Mouse (Mus musculus): ENCODE data around the gene Cryga. TPM values are rescaled to one million over a fixed set of nuclear protein-coding genes. Genes with fewer than 3 reads are reported as not detected.

Cryga gene
- not detected for total RNA-seq (2023)

DNA sequence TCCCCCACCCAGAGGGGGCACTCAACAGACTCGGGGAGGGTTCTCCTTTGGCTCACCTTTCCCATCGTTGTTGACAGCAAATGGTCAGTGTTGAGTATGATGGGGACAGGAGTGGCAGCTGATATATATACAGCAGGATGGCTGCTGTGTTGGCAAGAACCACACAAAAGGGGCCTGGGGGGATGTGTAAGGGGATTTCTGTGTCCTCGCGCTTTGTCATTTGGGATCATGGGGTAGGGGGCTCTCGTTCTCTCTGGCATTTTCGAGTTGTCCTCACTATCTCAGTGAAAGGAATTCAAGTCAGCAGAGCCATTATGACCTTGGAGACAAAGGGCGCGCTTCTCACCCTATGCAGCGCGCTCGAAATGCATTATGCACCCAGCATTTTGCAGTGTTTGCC, at the start of gene Cryga:
TSS of gene Cryga (minus strand) at position 101 of the 400 bp plus-strand sequence.

DNA sequence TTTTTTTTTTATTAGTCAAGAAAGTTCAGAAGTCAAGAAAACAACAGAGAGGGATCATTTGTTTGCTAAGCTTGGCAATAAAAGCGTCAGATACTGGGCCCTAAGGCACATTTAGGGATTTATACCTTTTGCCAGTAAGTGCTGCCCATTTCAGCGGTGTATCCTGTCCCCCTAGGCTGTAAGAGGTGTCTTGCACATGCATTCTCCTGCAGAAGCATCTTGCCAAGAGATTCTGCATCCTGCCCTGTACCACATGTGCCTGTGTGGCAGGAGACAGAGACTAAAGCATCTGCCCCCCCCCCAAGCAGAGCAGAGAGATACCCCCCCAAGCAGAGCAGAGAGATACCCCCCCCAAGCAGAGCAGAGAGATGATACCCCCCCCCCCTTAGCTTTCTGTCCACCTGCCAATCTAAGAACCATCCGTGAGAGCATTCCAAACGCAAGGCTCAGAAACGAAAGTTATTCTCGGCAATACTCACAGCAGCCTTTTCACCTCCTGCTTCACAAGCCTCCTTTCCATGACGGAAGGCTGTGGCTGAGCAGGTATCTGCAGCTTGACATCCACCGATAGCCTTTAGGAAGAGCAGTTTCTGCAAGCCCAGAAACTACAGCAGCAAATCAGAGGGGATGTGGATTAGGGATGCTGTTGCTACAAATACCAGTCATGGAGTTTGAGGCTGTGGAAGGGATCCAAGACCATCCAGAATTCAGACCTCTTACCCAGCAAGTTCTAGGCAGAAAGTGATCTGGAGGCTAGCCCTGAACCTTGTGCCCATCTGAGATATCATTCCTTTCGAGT, 19.6 kb upstream of the Cryga start, which contains the start of gene D630023F18Rik:
TSS of gene D630023F18Rik (minus strand) at position 641 of the 799 bp plus-strand sequence.

GRCm38 (mm10) chr1:65119438-65119837, 16.3 kb upstream of the Cryga start, which contains the start of gene Gm28845:
Gm28845 (minus strand) TSS chr1:65119558.

GRCm38 (mm10) chr1:65082188-65082587, 21.0 kb downstream of the Cryga start, which contains the start of gene Crygb:
Crygb (minus strand) TSS chr1:65082288.

GRCm38 (mm10) chr1:65073589-65073988, 29.6 kb downstream of the Cryga start, which contains the start of gene Crygc:
Crygc (minus strand) TSS chr1:65073689.

DNA sequence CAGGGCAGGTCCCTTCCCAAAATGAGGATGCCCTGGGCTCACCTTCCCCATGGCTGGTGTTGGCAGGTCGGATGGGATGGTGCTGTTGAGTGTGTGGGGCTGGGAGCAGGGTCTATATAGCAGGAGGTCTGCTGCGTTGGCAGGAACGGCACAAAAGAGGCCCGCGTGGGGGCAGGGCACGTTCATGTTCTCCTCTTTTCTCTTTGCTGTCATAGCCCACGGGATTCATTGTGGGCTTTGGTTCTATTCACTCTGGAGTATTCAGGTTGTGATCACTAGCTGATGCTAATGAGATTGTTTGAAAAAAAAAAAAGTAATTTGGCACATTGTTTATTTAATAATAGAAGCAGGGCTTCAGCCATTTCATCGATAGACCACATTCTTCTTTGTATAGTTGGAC, 39.8 kb downstream of the Cryga start, which contains the start of gene Crygd:
TSS of gene Crygd (minus strand) at position 101 of the 400 bp plus-strand sequence.

DNA sequence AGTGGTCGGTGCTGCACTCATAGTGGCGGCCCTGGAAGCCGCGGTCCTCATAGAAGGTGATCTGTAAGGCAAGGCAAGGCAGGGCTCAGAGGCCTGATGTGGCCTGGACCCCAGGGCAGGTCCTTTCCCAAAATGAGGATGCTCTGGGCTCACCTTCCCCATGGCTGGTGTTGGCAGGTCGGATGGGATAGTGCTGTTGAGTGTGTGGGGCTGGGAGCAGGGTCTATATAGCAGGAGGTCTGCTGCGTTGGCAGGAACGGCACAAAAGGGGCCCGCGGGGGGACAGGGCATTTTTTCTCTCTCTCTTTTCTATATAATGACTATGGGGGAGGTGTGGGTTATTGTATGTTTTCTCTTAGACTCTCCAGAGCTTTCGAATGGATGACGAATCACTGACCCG, 52.2 kb downstream of the Cryga start, which contains the start of gene Cryge:
TSS of gene Cryge (minus strand) at position 198 of the 400 bp plus-strand sequence.

Other genes starting within 250 kb of the Cryga start
- gene Plekhm3, start 146.5 kb downstream of the Cryga start, total RNA-seq (2023), result 10 to 100 TPM in 1 of 2 experiments, 1 to 10 TPM in 1; 8.2 to 11.0 TPM
- gene Akr1cl, start 70.6 kb downstream of the Cryga start, total RNA-seq (2023), result not detected
- gene Cryge, start 52.2 kb downstream of the Cryga start, total RNA-seq (2023), result not detected
- not detected for gene Crygd, start 39.9 kb downstream of the Cryga start, total RNA-seq (2023)
- not detected for gene Crygc, start 29.7 kb downstream of the Cryga start, total RNA-seq (2023)
- not detected for gene Crygb, start 21.1 kb downstream of the Cryga start, total RNA-seq (2023)
- not detected for gene Gm28845, start 16.2 kb upstream of the Cryga start, total RNA-seq (2023)
- not detected for gene D630023F18Rik, start 19.8 kb upstream of the Cryga start, total RNA-seq (2023)
- 1 to 10 TPM; 3.3 to 5.1 TPM for gene Idh1, start 83.1 kb upstream of the Cryga start, total RNA-seq (2023)
- 10 to 100 TPM; 39.0 to 44.0 TPM for gene Pikfyve, start 83.3 kb upstream of the Cryga start, total RNA-seq (2023)
- not detected for gene Pth2r, start 178.7 kb upstream of the Cryga start, total RNA-seq (2023)

Measured in T-cell, adult 66 days (primary cell).